Mouse (Mus musculus): ENCODE measurements around the gene Cd28. TPM values are rescaled to one million over a fixed set of nuclear protein-coding genes. Genes with fewer than 3 reads are reported as not detected.

Cd28 gene
- polyA plus RNA-seq, 1 experiment from 2014 or later: 0.27 TPM

Other genes with a start within 250 kb of the Cd28 start
- 23.4 and 25.6 TPM in 2 replicates for gene Raph1, start 149.7 kb upstream of the Cd28 start, polyA plus RNA-seq (2016; fragmentation: Nextera tagmentation; extraction: Ambion mirVana)
- not detected in 2 replicates for gene Ctla4, start 170.2 kb downstream of the Cd28 start, polyA plus RNA-seq (2016; fragmentation: Nextera tagmentation; extraction: Ambion mirVana)

Measured in embryonic facial prominence, embryonic 12.5 days (tissue).